Mouse (Mus musculus): ENCODE results near the gene Gm26897.
A peak's percentile ranks its signal among the peaks of the same experiment; 100 is the strongest.

The Gm26897 gene

DNA sequence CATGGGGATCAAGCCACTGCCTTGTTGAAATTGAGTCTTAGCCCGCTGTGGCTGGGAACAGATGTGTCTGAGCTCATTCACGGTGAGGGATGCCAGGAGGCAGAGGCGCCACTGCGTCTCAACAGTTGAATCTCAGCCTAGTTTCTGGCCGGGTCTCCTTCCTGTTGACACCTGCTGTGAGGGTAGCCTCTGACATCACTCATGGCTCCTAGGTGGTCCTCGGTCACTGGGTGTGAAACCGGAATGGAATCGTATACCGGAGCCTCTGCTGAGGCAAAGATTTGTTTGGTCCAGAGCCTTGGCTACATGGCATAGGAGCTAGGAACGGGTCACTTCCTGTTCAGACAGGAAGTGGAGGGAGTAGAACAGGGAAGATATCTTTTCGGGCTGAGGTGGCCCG, at the start of gene Gm26897:
Gm26897 (plus strand) TSS at position 74 of the 400 bp plus-strand sequence.
- DNase-seq (ENCODE audit: low read depth, low spot score) = no peak

- DNase-seq (ENCODE audit: low read depth, low spot score) = no peak
Observed at GRCm38 (mm10) chr5:111687370-111687769, 46.4 kb upstream of the Gm26897 start.

GRCm38 (mm10) chr5:111688584-111688983, 45.1 kb upstream of the Gm26897 start:
- DNase-seq (ENCODE audit: low read depth, low spot score) = no peak

GRCm38 (mm10) chr5:111697996-111698395, 35.7 kb upstream of the Gm26897 start:
- no peak for DNase-seq (ENCODE audit: low read depth, low spot score)

DNA sequence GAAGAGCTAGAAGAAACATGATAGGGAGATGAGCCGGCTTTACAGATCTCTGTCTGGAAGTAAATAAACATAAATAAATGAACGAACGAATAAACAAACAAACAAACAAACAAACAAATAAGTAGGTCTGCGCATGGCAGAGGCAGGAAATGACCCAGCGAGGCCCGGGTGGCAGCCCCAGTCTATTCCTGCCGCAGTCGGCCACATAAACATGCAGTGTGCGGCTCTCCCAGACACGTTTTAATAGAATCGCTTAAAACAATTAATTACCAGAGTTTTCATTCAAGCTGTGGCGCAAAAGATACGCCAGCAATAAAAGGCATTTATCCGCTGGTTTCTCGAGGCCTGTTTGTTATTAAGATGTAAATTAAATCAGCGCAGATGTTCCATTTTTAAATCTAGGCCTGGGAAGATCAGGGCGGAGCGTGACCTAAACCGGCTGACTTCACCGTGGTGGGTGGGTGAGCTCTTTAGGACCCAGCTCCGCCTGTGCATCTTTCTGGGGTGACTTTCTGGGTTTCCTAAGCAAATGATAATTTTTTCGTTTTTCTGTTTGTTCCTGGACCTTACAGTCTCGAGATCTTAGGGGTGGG, 33.9 kb upstream of the Gm26897 start:
- DNase-seq (ENCODE audit: low read depth, low spot score) = no peak

DNA sequence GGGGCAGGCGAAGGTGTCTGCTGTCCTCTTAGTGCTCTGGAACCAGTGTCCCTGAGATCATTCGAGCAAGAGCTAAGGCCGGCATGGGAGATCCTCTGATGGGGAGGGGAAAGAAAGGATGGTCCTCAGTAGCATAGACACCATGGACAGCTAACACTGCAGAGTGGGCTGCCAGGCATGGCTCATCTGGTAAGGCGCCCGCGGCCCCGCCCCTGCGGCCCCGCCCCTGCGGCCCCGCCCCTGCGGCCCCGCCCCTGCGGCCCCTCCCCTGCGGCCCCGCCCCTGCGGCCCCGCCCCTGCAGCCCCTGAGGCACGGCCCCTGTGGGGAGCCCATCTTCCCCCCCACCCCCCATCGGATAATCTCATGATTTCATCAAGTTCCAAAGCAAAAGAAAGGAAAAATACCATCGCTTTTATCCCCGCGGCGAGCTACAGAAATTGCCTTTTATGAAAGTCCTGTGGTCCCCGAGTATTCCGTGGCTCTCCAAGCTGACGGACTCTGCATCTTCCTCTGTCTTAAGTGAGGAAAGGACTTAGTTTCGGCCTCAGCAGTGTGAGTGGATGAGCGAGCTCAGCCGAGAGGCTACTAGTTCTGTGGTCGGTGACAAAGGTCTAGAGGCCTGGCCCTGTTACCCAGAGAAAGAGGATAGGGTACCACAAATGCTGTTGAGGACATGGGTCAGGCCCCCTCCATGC, 31.9 kb upstream of the Gm26897 start:
- DNase-seq (ENCODE audit: low read depth, low spot score) = no peak

GRCm38 (mm10) chr5:111703586-111703985, 30.1 kb upstream of the Gm26897 start:
- DNase-seq (ENCODE audit: low read depth, low spot score) = no peak

- DNase-seq (ENCODE audit: low read depth, low spot score) = no peak
Observed at GRCm38 (mm10) chr5:111704326-111704725, 29.4 kb upstream of the Gm26897 start.

DNA sequence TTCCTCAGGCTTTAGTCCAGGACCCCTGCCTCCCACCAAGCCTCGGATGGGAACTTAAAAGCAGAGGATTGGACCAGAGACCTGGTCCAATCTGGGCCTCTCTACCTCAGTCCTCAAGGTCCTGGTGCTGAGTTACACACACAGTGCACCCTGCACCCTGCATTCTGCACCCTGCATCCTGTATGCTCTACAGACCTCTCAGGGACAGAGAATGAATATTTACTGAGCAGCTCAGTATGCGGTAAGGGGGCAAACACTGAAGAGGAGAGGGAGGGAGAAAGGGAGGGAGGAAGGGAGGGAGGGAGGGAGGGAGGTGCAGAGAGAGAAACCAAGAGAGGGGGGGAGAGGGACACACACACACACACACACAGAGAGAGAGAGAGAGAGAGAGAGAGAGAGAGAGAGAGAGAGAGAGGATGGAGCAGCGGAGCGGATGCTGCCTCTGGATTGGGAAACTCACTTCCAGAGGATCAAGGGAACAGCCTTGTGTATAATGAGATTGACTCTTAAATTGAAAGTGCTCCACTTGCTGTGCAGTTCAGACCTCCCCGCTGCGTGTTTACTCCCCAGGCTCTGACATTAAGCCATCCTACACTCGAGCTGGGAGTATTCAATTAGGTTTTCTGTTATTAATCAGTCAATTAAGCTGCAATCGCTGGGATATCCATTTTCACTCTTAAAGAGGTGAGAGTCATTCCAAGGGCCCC, 24.4 kb upstream of the Gm26897 start:
- no peak for DNase-seq (ENCODE audit: low read depth, low spot score)

DNA sequence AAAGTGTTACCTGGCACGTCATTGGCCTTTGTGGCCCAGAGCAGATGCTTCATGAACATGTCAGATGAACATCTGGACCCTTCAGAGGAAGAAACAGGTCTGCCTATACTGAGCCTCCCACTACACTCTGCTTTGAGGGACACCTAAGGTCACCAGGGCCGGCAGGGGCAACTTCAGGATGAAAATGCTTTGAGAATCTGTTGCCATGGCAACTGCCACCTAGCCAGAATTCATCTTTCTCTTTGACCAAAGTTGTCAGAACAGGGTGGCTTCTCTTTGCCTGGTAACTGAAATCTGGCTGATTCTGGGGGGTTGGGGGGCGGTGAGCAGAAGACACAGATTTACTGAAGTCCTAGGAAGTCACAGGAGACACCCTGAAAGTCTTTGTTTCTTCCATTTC, 14.7 kb upstream of the Gm26897 start:
- DNase-seq (ENCODE audit: low read depth, low spot score) = no peak

DNA sequence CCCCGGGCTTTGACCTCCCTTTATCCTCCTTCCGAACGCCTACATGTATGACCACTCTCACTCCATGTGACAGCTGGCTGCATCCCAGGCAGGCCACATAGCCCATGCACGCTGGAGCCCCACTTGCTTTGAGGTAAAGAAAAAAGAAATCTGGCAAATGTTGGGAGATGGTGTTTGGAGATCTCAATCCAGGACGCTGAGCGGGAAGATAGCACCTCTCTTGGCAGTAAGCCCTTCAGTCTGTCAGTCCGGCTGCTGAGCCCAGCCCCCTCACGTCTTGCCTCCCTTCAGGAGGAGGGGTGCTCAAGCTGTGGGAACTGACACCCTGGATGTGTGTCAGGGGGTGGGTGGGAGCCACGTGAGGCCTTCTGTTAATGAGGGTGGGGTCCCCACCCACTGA, 13.0 kb upstream of the Gm26897 start:
- peak; percentile 62 for DNase-seq (ENCODE audit: low read depth, low spot score)

GRCm38 (mm10) chr5:111724713-111725112, 9.0 kb upstream of the Gm26897 start:
- DNase-seq (ENCODE audit: low read depth, low spot score) = peak; percentile 54

DNA sequence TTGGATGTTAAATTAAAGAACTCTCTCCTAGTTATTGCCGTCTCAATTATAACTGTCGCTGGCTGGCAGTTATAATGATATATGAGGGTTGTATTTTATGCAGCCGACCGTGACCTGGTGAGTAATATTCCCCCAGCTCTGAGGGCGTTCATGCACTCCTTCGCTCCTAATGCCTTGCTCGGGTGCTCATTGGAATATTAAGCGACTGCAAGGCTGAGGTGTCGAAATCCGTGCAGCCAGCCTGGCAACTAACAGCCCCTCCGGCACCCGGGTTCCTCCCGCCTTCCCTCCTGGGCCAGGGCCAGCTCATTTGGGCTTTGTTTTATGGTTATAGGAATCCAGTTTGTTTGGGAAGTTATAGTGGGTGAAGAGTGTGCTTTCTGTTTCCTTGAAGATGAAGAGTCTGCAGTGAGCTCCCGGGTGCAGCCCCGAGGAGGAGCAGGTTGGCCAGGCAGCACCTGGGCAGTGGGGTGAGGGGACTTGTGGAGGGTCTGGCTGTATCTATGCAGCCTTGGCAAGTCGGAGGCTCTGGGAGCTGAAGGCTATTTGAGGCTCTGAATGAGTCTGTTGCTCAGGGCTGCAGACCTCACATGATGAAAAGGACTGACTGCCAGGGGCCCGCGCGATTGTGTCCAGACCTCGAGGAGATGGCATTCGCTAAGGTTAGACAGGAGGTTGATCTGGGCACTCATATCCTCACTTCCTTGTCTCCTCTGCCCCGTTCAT, 8.4 kb upstream of the Gm26897 start:
- no peak for DNase-seq (ENCODE audit: low read depth, low spot score)

GRCm38 (mm10) chr5:111728411-111728810, 5.3 kb upstream of the Gm26897 start:
- no peak for DNase-seq (ENCODE audit: low read depth, low spot score)

DNA sequence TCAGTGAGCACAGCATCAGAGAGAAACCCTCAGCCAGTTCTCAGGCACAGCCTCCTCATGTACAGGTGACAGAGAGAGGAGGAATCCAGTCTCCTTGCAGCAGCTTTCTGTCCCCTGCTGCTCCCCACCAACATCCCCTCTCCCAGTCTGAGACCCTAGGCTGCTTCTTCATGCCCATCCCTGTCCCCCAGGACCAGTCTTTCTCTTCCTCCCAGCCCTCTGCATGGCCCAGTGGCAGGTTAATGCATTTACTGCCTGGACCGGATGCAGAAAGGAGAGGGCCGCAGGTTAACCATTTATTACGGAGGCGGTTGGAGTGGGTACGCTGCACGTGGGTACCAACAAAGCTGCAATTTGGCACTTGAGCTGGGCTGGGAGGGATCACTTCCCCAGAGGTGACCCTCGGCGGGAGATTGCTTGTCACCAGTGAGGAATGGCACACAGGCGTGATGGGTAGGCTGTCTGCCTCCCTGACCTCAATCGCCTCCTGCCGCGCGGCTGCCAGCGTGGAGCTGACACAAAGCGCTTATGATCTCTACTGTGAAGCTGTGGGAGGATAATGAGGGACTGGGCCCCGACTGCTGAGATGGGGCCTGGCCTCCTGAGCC, 3.1 kb upstream of the Gm26897 start:
- no peak for DNase-seq (ENCODE audit: low read depth, low spot score)

- DNase-seq (ENCODE audit: low read depth, low spot score) = no peak
Observed at GRCm38 (mm10) chr5:111732194-111732593, 1.5 kb upstream of the Gm26897 start.

GRCm38 (mm10) chr5:111739480-111739879, 5.8 kb downstream of the Gm26897 start:
- no peak for DNase-seq (ENCODE audit: low read depth, low spot score)

DNA sequence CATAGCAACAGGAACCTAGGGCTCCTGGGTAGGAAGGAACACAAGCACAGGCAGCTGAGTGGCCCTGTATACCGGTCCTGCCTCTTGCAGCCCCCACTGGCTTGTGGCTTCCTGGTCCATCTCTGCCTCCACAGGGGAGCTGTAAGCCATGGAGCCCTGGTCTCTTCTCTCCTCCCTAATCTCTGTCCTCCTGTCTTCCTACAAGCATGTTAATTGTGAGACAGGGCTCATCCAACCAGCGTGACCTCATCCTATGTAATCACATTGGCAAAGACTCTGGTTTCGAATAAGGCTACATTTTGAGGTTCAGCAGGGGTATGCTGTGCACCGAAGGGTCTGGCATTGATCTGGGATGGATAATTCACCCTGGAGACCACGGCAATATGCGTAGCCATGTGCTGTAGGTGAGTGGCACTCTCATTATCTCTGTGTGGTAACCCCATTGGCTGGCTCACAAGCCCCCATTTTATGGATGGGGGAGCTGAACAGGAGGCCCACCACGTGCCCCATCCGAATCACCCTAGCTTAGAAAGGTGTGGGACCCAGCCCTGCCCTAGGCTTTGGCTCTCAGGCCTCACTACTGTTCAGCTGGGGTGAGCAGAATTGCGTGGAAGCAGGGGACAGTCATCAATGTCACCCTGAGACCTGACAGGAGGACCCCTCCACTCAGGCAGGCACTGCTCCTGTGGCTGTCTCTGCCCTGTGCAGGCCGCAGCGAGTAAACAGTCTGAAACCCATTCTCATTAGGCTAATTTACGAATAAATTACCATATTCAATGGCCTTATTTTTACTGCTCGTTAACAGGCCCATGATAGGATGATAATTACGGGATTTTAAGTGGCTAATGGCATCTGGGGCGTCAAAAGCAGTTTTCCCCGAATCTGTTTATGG, 6.9 kb downstream of the Gm26897 start:
- no peak for DNase-seq (ENCODE audit: low read depth, low spot score)

GRCm38 (mm10) chr5:111741352-111741751, 7.6 kb downstream of the Gm26897 start:
- DNase-seq (ENCODE audit: low read depth, low spot score) = no peak

GRCm38 (mm10) chr5:111742290-111742898, 8.7 kb downstream of the Gm26897 start:
- no peak for DNase-seq (ENCODE audit: low read depth, low spot score)
